Mouse (Mus musculus) neutrophil, adult 65 days (primary cell): Measurements from ENCODE around the gene Cyp8b1. TPM values are rescaled to one million over a fixed set of nuclear protein-coding genes. Genes with fewer than 3 reads are reported as not detected.

Source experiments
- total RNA-seq: library from RNA; stranded (reverse); gene quantifications from 2 replicates; pipeline ENCODE4 v1.2.4, GENCODE M21; 2023

The Cyp8b1 gene
- total RNA-seq: not detected in 2 replicates

GRCm38 (mm10) chr9:121916102-121916501, at the start of gene Cyp8b1:
Cyp8b1 (minus strand) TSS chr9:121916305.

DNA sequence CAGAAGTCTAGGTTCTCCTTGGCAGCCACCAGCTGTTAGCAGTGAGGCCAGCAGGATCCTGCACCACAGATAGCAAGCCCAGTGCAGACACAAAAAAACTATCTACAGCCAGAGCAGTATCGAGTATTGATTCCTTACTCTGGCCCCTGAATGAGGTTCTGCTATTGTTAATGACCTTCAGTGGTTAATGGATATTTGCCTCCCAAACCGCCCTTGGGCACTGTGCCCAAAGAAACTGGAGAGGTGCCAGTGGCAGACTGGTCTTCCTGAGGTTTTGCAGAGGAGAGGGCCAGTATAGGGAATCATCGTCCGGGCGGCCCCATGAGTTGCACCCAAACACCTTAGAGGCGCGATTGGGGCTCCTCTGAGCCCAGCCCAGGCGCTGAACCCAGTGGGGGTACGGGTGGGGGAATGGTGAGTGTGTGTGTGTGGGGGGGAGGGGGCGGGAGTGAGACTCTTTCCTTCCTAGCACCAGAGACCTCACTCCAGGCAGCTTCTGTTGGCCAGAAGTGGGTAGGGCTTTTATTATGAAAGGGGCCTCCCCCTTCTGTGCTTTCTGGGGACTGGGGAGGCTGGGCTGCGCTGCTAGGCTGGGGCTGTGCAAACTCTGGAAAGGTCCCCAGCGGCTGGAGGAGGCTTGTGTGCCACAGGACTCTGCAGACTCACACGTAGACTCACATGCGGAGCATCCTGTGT, 34.5 kb upstream of the Cyp8b1 start, which contains the start of gene Fam198a:
Gene Fam198a, plus strand, starts transcription at position 571 of the 696 bp plus-strand sequence.

GRCm38 (mm10) chr9:121898245-121898644, 17.9 kb downstream of the Cyp8b1 start, which contains the start of gene Ackr2:
Ackr2 (plus strand) TSS chr9:121898355.

Other genes with a start within 250 kb of the Cyp8b1 start
- 35.5 and 40.5 TPM in 2 replicates for gene Sec22c, start 210.8 kb downstream of the Cyp8b1 start, total RNA-seq
- 18.0 and 18.3 TPM in 2 replicates for gene Ss18l2, start 206.0 kb downstream of the Cyp8b1 start, total RNA-seq
- 270 and 434 TPM in 2 replicates for gene Nktr, start 197.1 kb downstream of the Cyp8b1 start, total RNA-seq
- 0.41 and 0.75 TPM in 2 replicates for gene Zfp651, start 157.0 kb downstream of the Cyp8b1 start, total RNA-seq
- gene Klhl40, start 138.7 kb downstream of the Cyp8b1 start, total RNA-seq: not detected in 2 replicates
- not detected in 2 replicates for gene Hhatl, start 123.8 kb downstream of the Cyp8b1 start, total RNA-seq
- gene Ccdc13, start 76.8 kb downstream of the Cyp8b1 start, total RNA-seq: not detected in 2 replicates
- 26.3 and 31.1 TPM in 2 replicates for gene Higd1a, start 57.9 kb downstream of the Cyp8b1 start, total RNA-seq
- gene Ackr2, start 17.9 kb downstream of the Cyp8b1 start, total RNA-seq: not detected in 2 replicates
- gene Fam198a, start 34.7 kb upstream of the Cyp8b1 start, total RNA-seq: not detected in 2 replicates
- 0.54 and 0.69 TPM in 2 replicates for gene Pomgnt2, start 80.8 kb upstream of the Cyp8b1 start, total RNA-seq
- 149 and 159 TPM in 2 replicates for gene Snrk, start 201.0 kb upstream of the Cyp8b1 start, total RNA-seq